Mouse (Mus musculus): ENCODE measurements around the gene Mogat1.

Mogat1 gene

DNA sequence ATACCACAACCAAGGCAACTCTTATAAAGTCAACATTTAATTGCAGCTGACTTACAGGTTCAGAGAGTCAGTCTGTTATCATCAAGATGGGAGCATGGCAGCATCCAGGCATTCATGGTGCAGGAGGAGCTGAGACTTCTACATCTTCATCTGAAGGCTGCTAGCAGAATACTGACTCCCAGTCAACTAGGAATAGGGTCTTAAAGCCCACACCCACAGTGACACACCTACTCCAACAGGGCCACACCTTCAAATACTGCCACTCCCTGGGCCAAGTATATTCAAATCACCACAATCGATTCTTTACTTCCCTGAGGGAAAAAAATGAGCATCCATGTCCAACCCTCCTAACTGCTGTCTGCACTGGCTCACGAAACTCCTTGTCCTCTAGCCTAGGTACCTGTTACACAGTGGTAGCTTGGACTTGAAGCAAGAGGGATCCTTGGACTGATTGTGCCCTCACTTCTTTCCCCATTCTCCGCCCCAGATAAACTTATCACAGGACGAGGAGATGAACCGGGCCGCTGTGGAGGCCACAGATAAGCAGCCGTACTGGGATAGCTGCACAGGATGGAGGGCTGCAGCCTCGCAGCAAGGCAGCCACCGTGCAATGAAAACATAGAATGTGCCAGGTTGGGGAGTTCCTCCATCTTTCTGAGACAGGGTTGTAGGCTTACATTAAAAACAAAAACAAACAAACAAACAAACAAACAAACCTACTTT is 23.8 kb downstream of the Mogat1 start:
- in situ Hi-C loops (cut with MboI; ENCODE audit: unreplicated experiment in 2 of 2) = loop anchor here (5.0 to 25.0 kb wide), 7 partner anchors 150 to 1978 kb away; no protein-coding TSS in a partner anchor

- in situ Hi-C loops (cut with MboI; ENCODE audit: unreplicated experiment in 2 of 2) = loop anchor here (10.0 to 25.0 kb wide), 6 partner anchors 148 to 1976 kb away; no protein-coding TSS in a partner anchor
Measured at GRCm38 (mm10) chr1:78536310-78537164, 25.7 kb downstream of the Mogat1 start.

GRCm38 (mm10) chr1:78537494-78538010 is 26.8 kb downstream of the Mogat1 start:
- in situ Hi-C loops (cut with MboI; ENCODE audit: unreplicated experiment in 2 of 2) = loop anchor here (10.0 to 25.0 kb wide), 6 partner anchors 147 to 1975 kb away; no protein-coding TSS in a partner anchor

DNA sequence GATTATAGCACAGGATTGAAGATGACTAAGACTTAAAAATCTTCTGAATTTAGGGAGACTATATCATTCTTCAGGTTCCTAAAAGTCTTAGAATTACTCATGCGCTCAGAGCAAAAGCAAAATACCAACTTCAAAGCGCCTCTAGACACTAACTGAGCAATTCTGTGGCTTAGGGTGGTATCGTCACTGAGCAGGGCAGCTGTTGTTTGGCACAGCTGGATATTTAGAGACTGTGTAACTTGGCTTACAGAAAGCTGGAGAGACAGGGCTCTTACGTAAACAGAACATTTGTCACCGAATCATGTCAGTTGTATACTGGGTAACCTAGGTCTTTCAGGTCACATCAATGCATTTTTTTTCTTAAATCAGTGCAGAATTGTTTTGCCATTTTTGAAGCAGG is 27.6 kb downstream of the Mogat1 start:
- in situ Hi-C loops (cut with MboI; ENCODE audit: unreplicated experiment in 2 of 2) = loop anchor here (10.0 to 25.0 kb wide), 6 partner anchors 146 to 1974 kb away; no protein-coding TSS in a partner anchor

GRCm38 (mm10) chr1:78539166-78539565 is 28.4 kb downstream of the Mogat1 start:
- in situ Hi-C loops (cut with MboI; ENCODE audit: unreplicated experiment in 2 of 2) = loop anchor here (10.0 to 25.0 kb wide), 6 partner anchors 146 to 1973 kb away; no protein-coding TSS in a partner anchor

DNA sequence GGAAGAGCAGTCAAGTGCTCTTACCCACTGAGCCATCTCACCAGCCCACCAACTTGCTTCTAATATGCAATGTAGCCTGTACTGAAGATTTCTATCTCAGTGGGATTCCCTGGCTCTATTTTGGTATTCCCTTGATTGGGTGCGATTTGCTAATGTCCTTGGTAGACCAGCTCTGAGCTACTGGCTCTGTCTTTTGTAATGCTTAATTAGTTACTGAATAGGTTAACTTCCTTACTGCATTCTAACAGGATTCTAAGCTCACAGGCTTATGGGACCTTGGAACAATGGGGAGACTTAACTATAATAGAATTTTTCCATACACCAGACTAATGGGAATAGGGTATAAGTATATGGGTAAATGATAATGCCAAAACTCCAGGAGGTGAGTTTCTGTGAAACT is 32.8 kb downstream of the Mogat1 start:
- in situ Hi-C loops (cut with MboI; ENCODE audit: unreplicated experiment in 2 of 2) = loop anchor here (5.0 to 25.0 kb wide), 5 partner anchors 114 to 1969 kb away; partner anchors contain the start of genes Acsl3 (in 1 of the 2) and Utp14b (in 1 of the 2)

GRCm38 (mm10) chr1:78546258-78546657 is 35.5 kb downstream of the Mogat1 start:
- in situ Hi-C loops (cut with MboI; ENCODE audit: unreplicated experiment in 2 of 2) = loop anchor here (25.0 kb wide), 4 partner anchors 1141 to 1966 kb away; no protein-coding TSS in a partner anchor

GRCm38 (mm10) chr1:78548961-78549360 is 38.2 kb downstream of the Mogat1 start:
- in situ Hi-C loops (cut with MboI; ENCODE audit: unreplicated experiment in 2 of 2) = loop anchor here (25.0 kb wide), 4 partner anchors 1138 to 1963 kb away; no protein-coding TSS in a partner anchor

- in situ Hi-C loops (cut with MboI; ENCODE audit: unreplicated experiment in 2 of 2) = no loop called here
Measured at GRCm38 (mm10) chr1:78554012-78554666, 43.3 kb downstream of the Mogat1 start.

- in situ Hi-C loops (cut with MboI; ENCODE audit: unreplicated experiment in 2 of 2) = no loop called here
Measured at GRCm38 (mm10) chr1:78566963-78567362, 56.2 kb downstream of the Mogat1 start.

DNA sequence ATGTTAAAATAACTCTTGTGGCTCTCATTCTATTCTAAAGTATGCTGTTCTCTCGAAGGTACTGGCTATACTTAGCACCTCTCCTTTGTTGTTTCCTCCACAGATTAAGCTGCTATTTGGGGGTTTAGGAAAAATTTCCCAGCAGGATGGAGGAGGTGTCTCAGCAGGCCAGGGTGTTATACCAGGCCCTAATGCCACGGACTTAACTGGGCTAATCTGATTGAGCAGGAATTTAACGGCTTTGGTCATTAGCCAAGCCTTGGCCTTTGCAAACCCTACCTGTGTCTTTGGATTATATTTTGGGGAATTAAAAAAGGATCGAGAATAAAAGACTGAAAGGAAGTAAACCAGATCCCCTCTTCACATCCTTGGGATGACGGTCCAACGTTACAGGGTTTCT is 56.6 kb downstream of the Mogat1 start:
- in situ Hi-C loops (cut with MboI; ENCODE audit: unreplicated experiment in 2 of 2) = no loop called here

GRCm38 (mm10) chr1:78567834-78568507 is 57.2 kb downstream of the Mogat1 start:
- in situ Hi-C loops (cut with MboI; ENCODE audit: unreplicated experiment in 2 of 2) = no loop called here

DNA sequence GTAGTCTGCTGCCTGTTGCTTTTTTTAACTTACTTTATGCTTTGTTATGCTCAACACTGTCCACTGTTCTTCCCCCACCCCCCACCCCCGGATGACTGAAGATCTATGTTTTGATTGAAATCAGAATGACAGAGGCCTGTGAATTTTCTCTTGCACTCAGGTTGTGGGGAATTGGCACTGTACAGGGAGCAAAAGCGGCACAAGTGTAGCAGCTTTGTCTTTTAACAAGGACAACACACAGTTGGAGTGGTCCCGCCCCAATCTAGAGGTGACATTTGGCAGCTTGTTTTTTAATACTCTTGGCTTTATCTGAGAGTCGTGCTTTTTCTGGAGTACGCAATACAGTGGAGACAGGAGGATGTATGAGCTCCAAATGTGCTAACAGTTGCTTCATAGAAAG is 58.8 kb downstream of the Mogat1 start:
- in situ Hi-C loops (cut with MboI; ENCODE audit: unreplicated experiment in 2 of 2) = no loop called here

- in situ Hi-C loops (cut with MboI; ENCODE audit: unreplicated experiment in 2 of 2) = no loop called here
Measured at GRCm38 (mm10) chr1:78585080-78585479, 74.3 kb downstream of the Mogat1 start.

DNA sequence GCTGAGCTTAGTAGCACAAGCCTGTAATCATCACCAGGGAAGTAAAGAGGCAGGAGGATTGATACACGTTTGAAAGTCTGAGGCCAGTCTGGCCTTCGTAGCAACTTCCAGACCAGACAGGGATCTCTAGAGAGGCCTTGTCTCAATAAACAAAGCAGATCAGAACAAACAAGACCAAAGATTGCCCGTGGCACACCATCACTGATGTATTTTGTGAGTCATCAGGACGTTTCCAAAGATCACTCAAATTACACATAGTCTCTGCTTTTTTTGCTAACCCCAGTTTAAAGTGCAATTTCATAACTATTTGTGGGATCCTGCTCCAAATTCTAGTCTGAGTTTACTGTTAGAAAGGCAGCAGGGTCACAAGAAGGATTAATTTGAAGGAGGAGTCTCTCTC is 76.2 kb downstream of the Mogat1 start:
- in situ Hi-C loops (cut with MboI; ENCODE audit: unreplicated experiment in 2 of 2) = no loop called here
